Mouse (Mus musculus) small intestine, adult 2 months (tissue): ENCODE measurements at regions not wholly inside any gene's neighbourhood (a gene's known extent, or its start where the extent isn't known, plus 50 kb on each side); places are given as distances from the start of the nearest gene placed in this dataset.

Experiments
- CTCF ChIP-seq: fragments of 200-500 bp; IDR thresholded peaks from 2 replicates; pipeline ENCODE4 v1.5.1; 2012; ENCODE audit warnings: low read depth, mild to moderate bottlenecking, control low read depth, inconsistent platforms, low read length, moderate library complexity, mixed read lengths; ENCODE audit not compliant: insufficient replicate concordance, insufficient read length; ENCODE audit errors: extremely low read depth
- POLR2A ChIP-seq: fragments of 200-500 bp; IDR thresholded peaks from 2 replicates; pipeline ENCODE4 v1.6.1; 2012; ENCODE audit warnings: low read depth, mild to moderate bottlenecking, control low read depth, inconsistent platforms, low read length, moderate library complexity

DNA sequence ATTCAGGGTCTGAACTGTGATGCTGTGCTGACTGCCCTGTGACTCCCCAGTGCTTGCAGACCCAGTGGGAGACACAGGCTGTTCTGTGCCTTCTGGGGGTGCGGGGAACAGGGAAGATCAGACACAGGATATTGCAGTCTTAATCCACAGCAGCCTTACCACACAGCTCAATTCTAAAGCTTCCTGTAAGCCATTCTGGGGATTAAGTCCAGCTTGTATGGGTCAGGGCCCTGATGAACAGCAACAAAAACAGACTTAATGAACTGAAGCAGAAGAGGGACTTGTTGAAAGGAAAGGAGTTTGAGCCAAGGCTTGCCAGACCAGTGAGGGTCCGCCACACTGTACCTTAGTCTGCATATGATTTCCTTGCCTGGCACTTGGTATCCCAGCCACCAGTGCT lies 58.4 kb upstream of the Lrp8 start:
- no peak for TF ChIP-seq CTCF
- TF ChIP-seq POLR2A: no peak
